Mouse (Mus musculus): Measurements from ENCODE around the gene Marveld1. TPM values are rescaled to one million over a fixed set of nuclear protein-coding genes. Genes with fewer than 3 reads are reported as not detected.

Marveld1 gene
- 18.0 TPM for polyA plus RNA-seq (2017; shearing (Covaris generic))

DNA sequence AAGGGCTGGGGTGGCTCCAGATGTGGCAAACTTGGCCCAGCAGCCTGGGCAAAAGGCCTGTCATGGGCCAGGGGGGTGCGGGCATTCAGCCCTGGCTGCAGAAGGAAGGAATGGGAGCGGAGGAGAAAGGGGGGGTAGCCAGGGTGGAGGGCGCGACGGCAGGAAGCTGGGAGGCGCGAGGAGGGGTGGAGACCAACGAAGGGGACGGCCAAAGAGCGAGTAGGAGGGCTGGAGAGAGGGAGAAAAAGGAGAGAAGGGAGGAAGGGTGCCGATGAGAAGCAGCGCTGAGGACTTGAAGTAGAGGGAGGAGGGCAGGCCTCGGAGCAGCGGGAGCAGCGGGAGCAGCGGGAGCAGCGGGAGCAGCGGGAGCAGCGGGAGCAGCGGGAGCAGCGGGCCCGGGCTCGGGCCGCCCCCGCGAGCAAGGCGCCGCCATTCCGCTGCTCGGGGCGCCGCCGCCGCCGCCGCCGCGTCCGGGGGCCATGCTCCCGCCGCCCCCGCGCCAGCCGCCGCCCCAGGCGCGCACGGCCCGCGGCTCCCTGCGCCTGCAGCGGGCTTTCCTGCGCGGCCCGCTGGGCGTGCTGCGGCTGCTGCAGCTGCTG lies at the start of gene Marveld1:
Marveld1 (plus strand) TSS at position 231 of the 599 bp plus-strand sequence.

DNA sequence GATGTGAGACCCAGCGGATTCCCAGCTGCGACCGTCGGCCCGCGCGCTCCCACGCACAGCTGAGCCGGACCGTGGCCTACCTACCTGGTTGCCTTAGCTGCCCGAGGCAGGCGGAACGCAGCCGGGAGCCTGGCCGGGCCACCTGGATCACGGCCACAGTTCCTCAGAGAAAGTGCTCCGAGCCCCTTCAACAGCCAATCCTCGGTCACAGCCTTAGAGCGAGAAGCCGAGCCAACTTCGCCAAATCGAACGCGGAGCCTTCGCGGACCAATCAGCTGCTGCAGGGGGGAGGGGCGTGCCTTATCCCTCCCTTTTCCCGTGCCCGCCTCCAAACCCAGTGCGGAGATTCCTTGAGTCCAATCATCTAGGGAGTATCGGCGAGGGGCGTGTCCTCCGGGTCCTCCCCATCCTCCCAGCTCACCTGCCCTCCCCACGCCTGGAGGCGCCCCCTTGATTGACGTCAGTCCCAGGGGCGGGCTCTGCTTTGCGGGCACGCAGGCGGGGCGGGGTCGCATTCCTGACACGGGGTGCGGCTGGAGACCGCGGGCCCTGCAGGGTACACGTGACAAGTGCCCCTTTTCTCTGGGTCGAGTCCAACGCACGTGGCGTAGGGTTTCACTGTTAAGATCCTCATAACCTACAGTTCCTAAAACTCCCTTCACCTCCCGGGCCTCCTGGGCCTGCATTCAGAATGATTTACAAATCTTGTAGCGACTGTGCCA lies 18.3 kb upstream of the Marveld1 start, which contains the start of gene Avpi1:
Avpi1 (minus strand) TSS at position 273 of the 722 bp plus-strand sequence.

DNA sequence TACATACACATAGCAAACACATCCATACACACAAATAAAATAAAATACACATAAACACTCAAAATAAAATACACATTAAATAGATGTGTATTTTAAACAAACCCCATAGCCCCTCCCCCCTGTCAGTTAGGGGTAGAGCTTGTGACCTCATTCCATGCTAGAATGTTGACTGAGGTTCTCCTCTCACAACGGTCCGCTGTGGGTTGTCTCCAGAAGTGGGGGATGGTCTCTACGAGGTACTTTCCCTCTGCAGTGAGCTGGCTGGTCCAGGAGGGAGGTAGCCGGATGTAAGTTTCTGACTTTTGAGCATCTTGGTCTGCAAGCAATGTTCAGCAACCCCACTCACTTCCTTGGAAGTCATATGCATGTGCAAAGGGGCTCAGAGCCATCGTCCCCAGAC lies 16.6 kb downstream of the Marveld1 start, which contains the start of gene Zfyve27:
Zfyve27 (plus strand) TSS at position 188 of the 400 bp plus-strand sequence.

Other genes with a start within 250 kb of the Marveld1 start
- gene Pgam1, start 235.5 kb upstream of the Marveld1 start, polyA plus RNA-seq (2017; shearing (Covaris generic)): 79.2 TPM
- gene Exosc1, start 214.0 kb upstream of the Marveld1 start, polyA plus RNA-seq (2017; shearing (Covaris generic)): 81.5 TPM
- gene Zdhhc16, start 213.9 kb upstream of the Marveld1 start, polyA plus RNA-seq (2017; shearing (Covaris generic)): 40.5 TPM
- gene Mms19, start 166.2 kb upstream of the Marveld1 start, polyA plus RNA-seq (2017; shearing (Covaris generic)): 72.7 TPM
- 7.1 TPM for gene Ubtd1, start 165.6 kb upstream of the Marveld1 start, polyA plus RNA-seq (2017; shearing (Covaris generic))
- gene Ankrd2, start 111.4 kb upstream of the Marveld1 start, polyA plus RNA-seq (2017; shearing (Covaris generic)): not detected
- not detected for gene Hoga1, start 101.8 kb upstream of the Marveld1 start, polyA plus RNA-seq (2017; shearing (Covaris generic))
- gene 4933411K16Rik, start 95.2 kb upstream of the Marveld1 start, polyA plus RNA-seq (2017; shearing (Covaris generic)): not detected
- gene Morn4, start 61.0 kb upstream of the Marveld1 start, polyA plus RNA-seq (2017; shearing (Covaris generic)): not detected
- gene Pi4k2a, start 56.9 kb upstream of the Marveld1 start, polyA plus RNA-seq (2017; shearing (Covaris generic)): 75.1 TPM
- gene Avpi1, start 18.3 kb upstream of the Marveld1 start, polyA plus RNA-seq (2017; shearing (Covaris generic)): 18.2 TPM
- 78.6 TPM for gene Zfyve27, start 16.6 kb downstream of the Marveld1 start, polyA plus RNA-seq (2017; shearing (Covaris generic))
- gene Sfrp5, start 54.9 kb downstream of the Marveld1 start, polyA plus RNA-seq (2017; shearing (Covaris generic)): not detected
- gene Golga7b, start 100.2 kb downstream of the Marveld1 start, polyA plus RNA-seq (2017; shearing (Covaris generic)): not detected